Mouse (Mus musculus) layer of hippocampus, adult 11-12 months (tissue): Measurements from ENCODE around the gene Gm17124.
"Not testable (repeated sequence)": the region's sequence is repeated elsewhere in the genome, so short reads cannot be mapped to it uniquely, and the experiment has no call there.

Source experiments
- DNase-seq: peaks from one replicate; pipeline ENCODE4 v3.0.0; 2022; ENCODE audit warnings: low spot score

Gene Gm17124

DNA sequence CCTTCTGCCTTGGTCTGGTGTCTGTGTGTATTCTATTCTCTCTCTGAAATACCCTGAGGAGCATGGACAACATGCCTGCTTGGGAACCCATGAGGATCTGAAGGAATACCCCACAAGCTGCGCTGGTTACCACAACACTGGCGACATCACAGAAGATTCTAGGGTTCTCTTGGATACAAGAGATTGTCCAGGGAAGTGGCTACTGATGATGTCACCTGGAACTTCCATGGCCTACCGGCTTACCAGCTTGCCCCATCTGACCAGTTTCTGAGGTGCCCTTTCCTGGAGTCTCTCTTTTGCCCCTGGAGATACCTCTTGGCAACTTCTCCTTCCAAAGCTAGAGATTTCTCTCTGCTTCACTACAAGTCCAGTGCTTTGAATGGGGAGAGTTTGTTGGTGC lies at the start of gene Gm17124:
Gene Gm17124, minus strand, starts transcription at position 101 of the 400 bp plus-strand sequence.
- not testable (repeated sequence) for DNase-seq

DNA sequence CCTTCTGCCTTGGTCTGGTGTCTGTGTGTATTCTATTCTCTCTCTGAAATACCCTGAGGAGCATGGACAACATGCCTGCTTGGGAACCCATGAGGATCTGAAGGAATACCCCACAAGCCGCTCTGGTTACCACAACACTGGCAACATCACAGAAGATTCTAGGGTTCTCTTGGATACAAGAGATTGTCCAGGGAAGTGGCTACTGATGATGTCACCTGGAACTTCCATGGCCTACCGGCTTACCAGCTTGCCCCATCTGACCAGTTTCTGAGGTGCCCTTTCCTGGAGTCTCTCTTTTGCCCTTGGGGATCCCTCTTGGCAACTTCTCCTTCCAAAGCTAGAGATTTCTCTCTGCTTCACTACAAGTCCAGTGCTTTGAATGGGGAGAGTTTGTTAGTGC lies 42.1 kb upstream of the Gm17124 start, which contains the start of gene Gm3633:
Gene Gm3633, minus strand, starts transcription at position 101 of the 400 bp plus-strand sequence.
- not testable (repeated sequence) for DNase-seq
